Mouse (Mus musculus) olfactory bulb, adult 2 months (tissue): ENCODE data around the gene Zc3h6. TPM values are rescaled to one million over a fixed set of nuclear protein-coding genes. Genes with fewer than 3 reads are reported as not detected.

ENCODE experiments used
- H3K27ac ChIP-seq: fragments of 200-500 bp; 2 replicates; pipeline ENCODE4 v1.5.1; 2012; ENCODE audit warnings: low read depth, low read length; ENCODE audit not compliant: insufficient read depth
- H3K4me1 ChIP-seq: fragments of 200-500 bp; 2 replicates; pipeline ENCODE4 v1.6.1; 2012; ENCODE audit warnings: low read length; ENCODE audit not compliant: control insufficient read depth, insufficient read depth
- H3K4me3 ChIP-seq: fragments of 200-500 bp; 2 replicates; pipeline ENCODE4 v1.5.1; 2012; ENCODE audit warnings: mild to moderate bottlenecking, low read depth, low read length, moderate library complexity; ENCODE audit not compliant: insufficient read depth
- CTCF ChIP-seq: fragments of 200-500 bp; IDR thresholded peaks from 2 replicates; pipeline ENCODE4 v1.5.1; 2012; ENCODE audit warnings: low read depth, mild to moderate bottlenecking, low read length, moderate library complexity; ENCODE audit not compliant: insufficient read depth
- POLR2A ChIP-seq: fragments of 200-500 bp; IDR thresholded peaks from 2 replicates; pipeline ENCODE4 v1.6.1; 2012; ENCODE audit warnings: mild to moderate bottlenecking, low read depth, low read length, moderate library complexity; ENCODE audit not compliant: insufficient read depth
- WGBS: fragments of 180-500 bp; shearing (Covaris S2); methylation state at CpG from one replicate; pipeline ENCODE4 v1.1.7; 2018; 5-methylcytosine and 5-hydroxymethylcytosine counted together
- polyA plus RNA-seq: library from polyadenylated mRNA; stranded (reverse); fragments of >200 nt; gene quantifications from 2 replicates; pipeline ENCODE4 v1.2.4, GENCODE M21; 2012; ENCODE audit warnings: low replicate concordance; ENCODE audit not compliant: missing spikeins, insufficient read depth, insufficient read length

Gene Zc3h6
- polyA plus RNA-seq, 1 experiment, result not detected

GRCm38 (mm10) chr2:129020106-129020505 lies 52.9 kb downstream of the Zc3h6 start:
- no peak overlapping the region for H3K4me3 ChIP-seq
- H3K4me1 ChIP-seq, result no peaks in the 10 kb centered on the region
- WGBS, result 90% methylated on average over 2 of the region's 2 CpGs
- H3K27ac ChIP-seq, result no peak overlapping the region
- no peak for TF ChIP-seq CTCF
- no peak for TF ChIP-seq POLR2A

DNA sequence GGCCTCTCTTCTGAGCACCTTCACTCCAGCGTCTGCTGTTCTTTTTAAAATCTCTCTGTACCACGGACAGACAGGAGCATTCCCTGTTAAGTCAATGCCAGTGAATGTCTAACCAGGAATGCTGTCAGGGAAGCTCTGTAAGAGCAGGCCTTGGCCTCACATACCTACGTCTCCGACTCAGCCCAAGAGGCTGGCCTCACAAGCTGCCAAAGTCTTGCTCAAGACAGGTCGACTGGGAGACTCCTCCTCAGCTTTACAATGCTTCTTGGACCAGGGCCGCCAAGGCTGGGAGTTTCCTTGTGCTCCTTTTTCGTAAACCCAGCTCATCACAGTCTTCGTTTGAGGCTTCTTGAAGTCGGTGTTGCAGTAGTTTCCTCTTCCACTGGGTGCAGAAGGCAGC lies 57.6 kb downstream of the Zc3h6 start:
- no peak for TF ChIP-seq POLR2A
- Histone ChIP-seq H3K4me3 (no peak overlapping the region), H3K4me1 (no peaks in the 10 kb centered on the region), H3K27ac (no peak overlapping the region)
- WGBS, result 84% methylated on average over 9 of the region's 9 CpGs

- H3K4me1 ChIP-seq, result peaks cover 13% of the 10 kb centered on the region
- H3K4me3 ChIP-seq, result no peak overlapping the region
- no peak overlapping the region for H3K27ac ChIP-seq
- TF ChIP-seq CTCF, result no peak
- no peak for TF ChIP-seq POLR2A
- 77% methylated on average over 5 of the region's 5 CpGs for WGBS
These were observed 68.2 kb downstream of the Zc3h6 start for GRCm38 (mm10) chr2:129035381-129035780.

DNA sequence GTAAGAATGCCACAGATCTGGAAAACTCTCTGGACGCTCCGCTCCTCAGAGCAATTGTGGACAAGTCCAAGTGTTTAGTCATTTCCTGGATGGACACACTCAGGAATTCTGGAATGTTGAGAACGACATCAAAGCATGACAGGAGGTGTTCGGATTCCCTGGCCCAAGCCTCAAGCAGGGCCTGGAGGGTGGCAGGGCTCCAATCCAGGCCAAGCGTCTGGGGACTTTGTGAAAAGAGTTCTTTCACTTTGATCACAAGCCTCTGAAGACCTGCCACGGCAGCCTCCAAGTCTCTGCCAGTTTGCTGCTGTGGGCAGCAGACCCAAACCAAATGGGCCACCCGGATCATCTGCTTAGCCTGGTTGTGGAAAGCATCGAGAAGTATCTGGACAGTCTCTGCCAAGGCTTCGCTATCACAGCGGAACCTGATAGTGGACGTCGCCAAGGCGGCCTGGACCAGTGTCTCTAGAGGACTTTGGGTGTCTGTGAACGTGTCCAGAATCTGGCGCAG lies 71.3 kb downstream of the Zc3h6 start:
- Histone ChIP-seq H3K4me3 (peak overlapping the region; percentile 40), H3K4me1 (peaks cover 13% of the 10 kb centered on the region), H3K27ac (no peak overlapping the region)
- WGBS, result 22% methylated on average over 15 of the region's 15 CpGs
- TF ChIP-seq POLR2A, result no peak
- TF ChIP-seq CTCF, result no peak

GRCm38 (mm10) chr2:129038937-129039631 lies 71.9 kb downstream of the Zc3h6 start:
- Histone ChIP-seq H3K4me3 (peak overlapping the region; percentile 40), H3K4me1 (peaks cover 13% of the 10 kb centered on the region), H3K27ac (no peak overlapping the region)
- WGBS, result 3% methylated on average over 62 of the region's 62 CpGs
- no peak for TF ChIP-seq CTCF
- no peak for TF ChIP-seq POLR2A

DNA sequence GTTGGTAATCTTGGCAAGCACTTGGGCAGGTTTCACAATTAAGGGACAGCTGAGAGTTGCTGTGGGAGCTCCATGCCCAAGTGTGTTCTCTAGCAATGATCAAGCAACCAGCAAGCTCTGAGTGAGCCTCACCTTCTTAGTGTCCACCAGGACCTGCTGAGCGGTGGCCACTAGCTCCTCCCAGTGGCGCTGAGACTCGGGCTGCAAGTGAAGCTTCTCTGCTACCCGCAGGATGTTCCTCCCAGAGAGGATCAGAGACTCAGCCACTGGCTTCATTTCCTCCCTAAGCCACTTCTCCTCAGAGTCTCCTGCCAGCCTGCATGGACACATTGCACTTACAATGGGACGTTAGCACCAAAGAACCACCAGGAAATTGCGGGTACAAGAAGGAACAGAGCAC lies 73.4 kb downstream of the Zc3h6 start:
- TF ChIP-seq POLR2A (no peak), CTCF (no peak)
- peaks cover 13% of the 10 kb centered on the region for H3K4me1 ChIP-seq
- no peak overlapping the region for H3K4me3 ChIP-seq
- no peak overlapping the region for H3K27ac ChIP-seq
- WGBS, result 59% methylated on average over 6 of the region's 6 CpGs

GRCm38 (mm10) chr2:129046172-129046845 lies 79.1 kb downstream of the Zc3h6 start:
- 41% methylated on average over 6 of the region's 6 CpGs for WGBS
- no peak for TF ChIP-seq CTCF
- TF ChIP-seq POLR2A, result no peak
- no peak overlapping the region for H3K4me3 ChIP-seq
- H3K4me1 ChIP-seq, result no peaks in the 10 kb centered on the region
- H3K27ac ChIP-seq, result no peak overlapping the region

- no peak overlapping the region for H3K4me3 ChIP-seq
- no peaks in the 10 kb centered on the region for H3K4me1 ChIP-seq
- TF ChIP-seq CTCF (no peak), POLR2A (no peak)
- no peak overlapping the region for H3K27ac ChIP-seq
- WGBS, result 83% methylated on average over 4 of the region's 4 CpGs
These were observed 79.6 kb downstream of the Zc3h6 start for GRCm38 (mm10) chr2:129046846-129047196.

DNA sequence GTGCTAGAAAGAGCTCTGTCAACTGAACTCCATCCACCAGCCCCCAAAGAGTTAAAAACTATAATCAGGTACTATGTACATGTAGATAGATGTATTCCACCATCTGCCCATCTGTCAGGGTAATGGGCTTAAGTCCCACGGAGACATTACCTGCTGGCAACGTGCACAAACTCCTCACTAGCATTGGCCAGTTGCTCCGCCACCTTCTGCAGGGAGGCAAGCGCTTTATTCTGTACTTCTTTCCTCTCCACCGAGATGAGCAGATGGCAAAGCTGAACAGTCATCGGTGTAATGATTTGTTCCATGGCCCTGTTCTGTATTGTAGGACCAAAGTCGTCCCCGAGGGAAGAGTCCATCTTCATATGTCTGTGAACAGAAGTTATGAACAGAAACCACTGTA lies 80.6 kb downstream of the Zc3h6 start, which contains the start of gene Vinac1:
Gene Vinac1 (minus strand): TSS at position 362 of the 400 bp plus-strand sequence.
- Histone ChIP-seq H3K4me3 (no peak within 1 kb of the TSS), H3K27ac (no peak within 1 kb of the TSS), H3K4me1 (no peaks in the 10 kb centered on the region)
- 87% methylated on average over 8 of the region's 8 CpGs for WGBS
- TF ChIP-seq POLR2A, result no peak
- TF ChIP-seq CTCF, result no peak
